8 mouse cellular contexts compared by ENCODE assay signal in genomic region chr11:58096821-58097620, GRCm38 (mm10). TPM values are rescaled to one million over a fixed set of nuclear protein-coding genes. Genes with fewer than 3 reads are reported as not detected.
DNase-seq lines count a peak whose midpoint lies in the region; ATAC-seq and TF ChIP-seq lines count a peak whose summit lies in the region.

No protein-coding gene starts in this region.

- no peaks in the 10 kb centered on the region for H3K27me3 ChIP-seq in kidney, adult 2 months (replicated peaks; ENCODE audit: control insufficient read depth, insufficient read depth, low read length)
- H3K27me3 ChIP-seq in forebrain, embryonic 16.5 days (replicated peaks; ENCODE audit: control insufficient read depth, insufficient read depth, low read length), result peaks cover 3% of the 10 kb centered on the region; the same call in 1 of the 2 replicates
- no peaks in the 10 kb centered on the region for H3K27me3 ChIP-seq in limb, embryonic 15.5 days
- no peaks in the 10 kb centered on the region for H3K27me3 ChIP-seq in stomach, postnatal 0 days (ENCODE audit: control insufficient read depth, insufficient read depth, low read length)

- H3K9me3 ChIP-seq in forebrain, embryonic 16.5 days (ENCODE audit: control insufficient read depth, low read length), result no peaks in the 10 kb centered on the region
- no peaks in the 10 kb centered on the region for H3K9me3 ChIP-seq in limb, embryonic 15.5 days
- H3K9me3 ChIP-seq in stomach, postnatal 0 days (ENCODE audit: control insufficient read depth, low read length), result no peaks in the 10 kb centered on the region

- ATAC-seq in forebrain, embryonic 16.5 days, result no peak
- ATAC-seq in limb, embryonic 15.5 days (ENCODE audit: insufficient number of reproducible peaks, low FRiP score, low TSS enrichment, low read depth), result no peak
- no peak for ATAC-seq in stomach, postnatal 0 days (ENCODE audit: low FRiP score, low TSS enrichment)

- no peak for DNase-seq in kidney, adult 2 months
- no peak for DNase-seq in kidney, adult 18-20 months
- peak; percentile 62 to 64 for DNase-seq in cerebellum, adult 18-20 months
- no peak for DNase-seq in stomach, postnatal 0 days (ENCODE audit: low spot score)
- no peak for DNase-seq in layer of hippocampus, adult 9-11 months
- DNase-seq in natural killer cell, adult 2 months (ENCODE audit: low spot score in 2 of 2), result no peak

- H3K4me1 ChIP-seq in kidney, adult 2 months (ENCODE audit: control insufficient read depth, insufficient read depth, low read length), result 0 out of 2 replicates have a peak, but pooled peaks cover 4% of the 10 kb centered on the region
- peaks cover 4% of the 10 kb centered on the region; the same call in 1 of the 2 replicates for H3K4me1 ChIP-seq in forebrain, embryonic 16.5 days (replicated peaks; ENCODE audit: control insufficient read depth, insufficient read depth, low read length)
- peaks cover 22% of the 10 kb centered on the region for H3K4me1 ChIP-seq in limb, embryonic 15.5 days
- H3K4me1 ChIP-seq in stomach, postnatal 0 days (replicated peaks; ENCODE audit: control insufficient read depth, insufficient read depth), result no peaks in the 10 kb centered on the region

- no peak overlapping the region for H3K9ac ChIP-seq in forebrain, embryonic 16.5 days (replicated peaks; ENCODE audit: low read depth, low read length)
- H3K9ac ChIP-seq in limb, embryonic 15.5 days, result no peak overlapping the region
- H3K9ac ChIP-seq in stomach, postnatal 0 days (ENCODE audit: low read length), result no peak overlapping the region

- no peaks in the 10 kb centered on the region for H3K36me3 ChIP-seq in kidney, adult 2 months (ENCODE audit: control insufficient read depth, insufficient read depth, low read length)
- no peaks in the 10 kb centered on the region for H3K36me3 ChIP-seq in forebrain, embryonic 16.5 days (ENCODE audit: control insufficient read depth, insufficient read depth)
- no peaks in the 10 kb centered on the region for H3K36me3 ChIP-seq in limb, embryonic 15.5 days
- H3K36me3 ChIP-seq in stomach, postnatal 0 days (ENCODE audit: control insufficient read depth, insufficient read depth, low read length), result no peaks in the 10 kb centered on the region

- no peak for TF ChIP-seq POLR2A in kidney, adult 2 months (IDR thresholded peaks at IDR 0.05; ENCODE audit: low read depth, low read length)

- peak overlapping the region; percentile 65 for H3K4me3 ChIP-seq in kidney, adult 2 months (ENCODE audit: insufficient read depth, low read depth, low read length)
- no peak overlapping the region for H3K4me3 ChIP-seq in forebrain, embryonic 16.5 days (replicated peaks; ENCODE audit: low read length)
- H3K4me3 ChIP-seq in limb, embryonic 15.5 days, result peak overlapping the region; percentile 36
- no peak overlapping the region for H3K4me3 ChIP-seq in stomach, postnatal 0 days (ENCODE audit: low read depth, low read length)

- TF ChIP-seq CTCF in kidney, adult 2 months (conservative IDR thresholded peaks at IDR 0.05; ENCODE audit: insufficient read depth, insufficient read length, low read depth, low read length), result no peak
- no peak for TF ChIP-seq CTCF in stomach, postnatal 0 days (IDR thresholded peaks at IDR 0.05; ENCODE audit: low read depth)

- 61% methylated on average over 20 of the region's 20 CpGs for WGBS in kidney, adult 2 months
- WGBS in forebrain, embryonic 16.5 days, result 47% methylated on average over 20 of the region's 20 CpGs
- WGBS in limb, embryonic 15.5 days, result 51% methylated on average over 20 of the region's 20 CpGs
- WGBS in stomach, postnatal 0 days, result 55% methylated on average over 20 of the region's 20 CpGs

- H3K27ac ChIP-seq in kidney, adult 2 months (ENCODE audit: insufficient read depth, low read depth, low read length), result no peak overlapping the region
- no peak overlapping the region for H3K27ac ChIP-seq in forebrain, embryonic 16.5 days (ENCODE audit: low read length)
- no peak overlapping the region for H3K27ac ChIP-seq in limb, embryonic 15.5 days
- no peak overlapping the region for H3K27ac ChIP-seq in stomach, postnatal 0 days (replicated peaks)

- TF ChIP-seq EP300 in stomach, postnatal 0 days (optimal IDR thresholded peaks at IDR 0.05), result no peak

- peak overlapping the region; percentile 53 for H3K4me2 ChIP-seq in forebrain, embryonic 16.5 days (ENCODE audit: low read length)
- peak overlapping the region; percentile 77 for H3K4me2 ChIP-seq in limb, embryonic 15.5 days
- peak overlapping the region; percentile 72 for H3K4me2 ChIP-seq in stomach, postnatal 0 days (replicated peaks; ENCODE audit: low read depth)

RNA-seq across cellular contexts. Expression of gene Gm12248, which starts 4.1 kb away (rescaled TPM):
- polyA plus RNA-seq in kidney, adult 2 months (2012; rRNA removed), result 0.16 TPM in 2 replicates
- not detected in 2 replicates for polyA plus RNA-seq in forebrain, embryonic 16.5 days (2015; fragmentation: Nextera tagmentation; extraction: Ambion mirVana)
- polyA plus RNA-seq in limb, embryonic 15.5 days (2015; fragmentation: Nextera tagmentation; extraction: Ambion mirVana), result not detected in 2 replicates
- not detected in 2 replicates for polyA plus RNA-seq in stomach, postnatal 0 days (2015; fragmentation: Nextera tagmentation; extraction: Ambion mirVana)

RNA-seq across cellular contexts. Expression of gene Cnot8, which starts 6.9 kb away (rescaled TPM):
- polyA plus RNA-seq in kidney, adult 2 months (2012; rRNA removed), result 43.8 and 47.2 TPM in 2 replicates
- polyA plus RNA-seq in forebrain, embryonic 16.5 days (2015; fragmentation: Nextera tagmentation; extraction: Ambion mirVana), result 141 and 159 TPM in 2 replicates
- polyA plus RNA-seq in limb, embryonic 15.5 days (2015; fragmentation: Nextera tagmentation; extraction: Ambion mirVana), result 90.9 and 97.2 TPM in 2 replicates
- polyA plus RNA-seq in stomach, postnatal 0 days (2015; fragmentation: Nextera tagmentation; extraction: Ambion mirVana), result 41.4 and 42.9 TPM in 2 replicates

Comparison
In these comparisons a context has a peak if more than half of its experiments do, and no peak if none do; other contexts are left out.
1. DNase-seq: peak in cerebellum, adult 18-20 months (2 of 2); none in kidney, adult 2 months (single experiment), kidney, adult 18-20 months (single experiment), stomach, postnatal 0 days (single experiment), layer of hippocampus, adult 9-11 months (single experiment) and natural killer cell, adult 2 months (0 of 2).
2. H3K4me3 ChIP-seq: peak in kidney, adult 2 months (single experiment) and limb, embryonic 15.5 days (single experiment); none in forebrain, embryonic 16.5 days (single experiment) and stomach, postnatal 0 days (single experiment).
3. Peak in every context shown above with its lines, with median percentiles within 50 percentile points of each other: H3K4me2 ChIP-seq.